Mouse (Mus musculus) stomach, postnatal 0 days (tissue): ENCODE measurements around the gene Adamtsl1.

ENCODE experiments used
- CTCF ChIP-seq: IDR thresholded peaks from 2 replicates; pipeline ENCODE4 v1.5.1; 2016; ENCODE audit warnings: antibody characterized with exemption, low read depth, mild to moderate bottlenecking, moderate library complexity
- EP300 ChIP-seq: optimal IDR thresholded peaks from 2 replicates; pipeline ENCODE3; 2016; ENCODE audit warnings: antibody characterized with exemption

DNA sequence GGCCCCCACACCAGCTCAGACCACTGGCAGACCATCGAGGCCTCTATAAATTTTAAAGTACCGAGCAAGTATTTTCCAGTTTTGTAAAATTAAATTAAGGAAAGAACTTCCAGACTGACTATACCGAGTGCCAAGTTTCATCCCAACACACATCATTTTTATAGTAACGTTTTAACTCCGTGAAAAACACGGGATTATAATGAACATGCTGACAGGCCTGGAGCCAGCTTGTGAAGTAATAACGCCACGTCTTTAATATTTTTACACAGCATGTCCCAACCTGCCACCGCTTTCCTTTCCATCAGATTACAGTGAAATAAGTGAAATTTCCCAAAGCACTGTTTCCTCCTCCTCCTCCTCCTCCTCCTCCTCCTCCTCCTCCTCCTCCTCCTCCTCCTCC, 894.4 kb downstream of the Adamtsl1 start:
- TF ChIP-seq EP300 (no peak), CTCF (no peak)
